Mouse (Mus musculus): Measurements from ENCODE around the gene Tnnc1. TPM values are rescaled to one million over a fixed set of nuclear protein-coding genes. Genes with fewer than 3 reads are reported as not detected.

Gene Tnnc1
- polyA plus RNA-seq, 1 experiment = 0.62 TPM

DNA sequence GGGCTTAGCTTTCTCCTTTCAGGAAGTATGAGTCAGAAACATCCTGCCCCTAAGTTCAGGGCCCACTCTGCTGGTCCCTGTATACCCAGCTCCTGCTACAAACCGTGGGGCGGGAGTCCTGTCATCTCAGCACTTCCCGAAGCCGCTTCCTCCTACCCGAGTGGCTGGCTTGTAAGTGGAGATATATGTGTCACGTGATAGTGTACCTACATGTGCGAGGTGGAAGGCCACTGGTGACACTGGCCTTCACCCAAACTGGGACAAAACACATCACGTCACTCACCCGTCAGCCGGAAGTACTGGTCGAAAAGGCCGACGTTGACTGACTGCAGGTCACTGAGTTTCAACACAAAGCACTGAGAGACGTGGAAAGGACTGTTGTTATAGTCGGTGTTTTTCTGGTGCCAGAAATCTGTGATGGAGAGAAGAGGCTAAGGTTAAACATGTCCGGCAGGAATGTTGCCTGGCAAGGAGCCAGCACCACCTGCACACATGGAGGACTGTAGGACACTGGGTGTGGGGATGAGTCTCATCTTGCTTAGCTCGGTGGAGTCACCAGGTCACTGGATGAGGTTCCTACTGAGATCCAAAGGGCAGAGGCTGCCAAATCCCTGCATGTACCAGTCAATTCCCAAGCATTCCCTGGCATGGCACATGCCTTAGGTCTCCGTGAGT is 35.2 kb upstream of the Tnnc1 start:
- 89% methylated on average over 18 of the region's 18 CpGs for WGBS
- Histone ChIP-seq H3K4me3 (ENCODE audit: extremely low read depth, insufficient read depth, insufficient read length) (no peak overlapping the region), H3K4me1 (ENCODE audit: control insufficient read depth, insufficient read depth, insufficient read length) (no peaks in the 10 kb centered on the region), H3K27me3 (ENCODE audit: control insufficient read depth, insufficient read depth, low read length) (no peaks in the 10 kb centered on the region), H3K36me3 (ENCODE audit: control insufficient read depth, insufficient read depth, low read length) (peaks cover 59% of the 10 kb centered on the region), H3K27ac (ENCODE audit: insufficient read depth, low read length) (no peak overlapping the region)
- DNase-seq (ENCODE audit: low read depth in 1 of 2, low spot score in 2 of 2) = no peak
- TF ChIP-seq CTCF (IDR thresholded peaks at IDR 0.05; ENCODE audit: extremely low read depth, insufficient read depth, insufficient read length, insufficient replicate concordance) = no peak
- no peak for TF ChIP-seq POLR2A (IDR thresholded peaks at IDR 0.05; ENCODE audit: low read depth, low read length)

DNA sequence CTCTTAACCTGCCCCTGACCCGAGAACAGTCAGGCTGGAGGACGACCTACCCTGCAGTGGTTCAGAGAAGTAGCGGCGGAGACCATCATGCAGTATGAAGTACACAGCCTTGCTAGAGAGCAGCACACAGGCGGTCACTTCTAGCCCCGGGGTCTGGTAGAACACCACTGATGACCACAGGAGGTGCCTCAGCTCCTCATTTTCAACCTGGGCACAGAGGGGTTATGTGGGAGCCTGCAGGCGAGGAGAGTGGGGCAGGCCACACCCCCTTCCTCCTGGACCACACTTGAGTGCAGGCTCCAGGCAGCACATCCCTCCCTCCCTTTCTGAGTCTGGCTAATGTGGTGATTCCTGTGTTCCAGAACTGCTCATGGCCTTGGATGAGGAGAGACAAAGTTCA is 34.6 kb upstream of the Tnnc1 start:
- Histone ChIP-seq H3K4me3 (ENCODE audit: extremely low read depth, insufficient read depth, insufficient read length) (no peak overlapping the region), H3K27me3 (ENCODE audit: control insufficient read depth, insufficient read depth, low read length) (no peaks in the 10 kb centered on the region), H3K27ac (ENCODE audit: insufficient read depth, low read length) (no peak overlapping the region), H3K36me3 (ENCODE audit: control insufficient read depth, insufficient read depth, low read length) (peaks cover 61% of the 10 kb centered on the region), H3K4me1 (ENCODE audit: control insufficient read depth, insufficient read depth, insufficient read length) (no peaks in the 10 kb centered on the region)
- DNase-seq (ENCODE audit: low read depth in 1 of 2, low spot score in 2 of 2) = no peak
- 94% methylated on average over 7 of the region's 7 CpGs for WGBS
- TF ChIP-seq POLR2A (IDR thresholded peaks at IDR 0.05; ENCODE audit: low read depth, low read length) = no peak
- no peak for TF ChIP-seq CTCF (IDR thresholded peaks at IDR 0.05; ENCODE audit: extremely low read depth, insufficient read depth, insufficient read length, insufficient replicate concordance)

- TF ChIP-seq POLR2A (IDR thresholded peaks at IDR 0.05; ENCODE audit: low read depth, low read length) (no peak), CTCF (IDR thresholded peaks at IDR 0.05; ENCODE audit: extremely low read depth, insufficient read depth, insufficient read length, insufficient replicate concordance) (no peak)
- Histone ChIP-seq H3K4me1 (ENCODE audit: control insufficient read depth, insufficient read depth, insufficient read length) (no peaks in the 10 kb centered on the region), H3K27ac (ENCODE audit: insufficient read depth, low read length) (no peak overlapping the region), H3K27me3 (ENCODE audit: control insufficient read depth, insufficient read depth, low read length) (no peaks in the 10 kb centered on the region), H3K36me3 (ENCODE audit: control insufficient read depth, insufficient read depth, low read length) (peaks cover 68% of the 10 kb centered on the region), H3K4me3 (ENCODE audit: extremely low read depth, insufficient read depth, insufficient read length) (no peak overlapping the region)
- no peak for DNase-seq (ENCODE audit: low read depth in 1 of 2, low spot score in 2 of 2)
- 86% methylated on average over 16 of the region's 16 CpGs for WGBS
Observed at GRCm38 (mm10) chr14:31177287-31177686, 30.8 kb upstream of the Tnnc1 start.

GRCm38 (mm10) chr14:31177715-31178114 is 30.4 kb upstream of the Tnnc1 start:
- no peak for DNase-seq (ENCODE audit: low read depth in 1 of 2, low spot score in 2 of 2)
- TF ChIP-seq POLR2A (IDR thresholded peaks at IDR 0.05; ENCODE audit: low read depth, low read length) (no peak), CTCF (IDR thresholded peaks at IDR 0.05; ENCODE audit: extremely low read depth, insufficient read depth, insufficient read length, insufficient replicate concordance) (no peak)
- Histone ChIP-seq H3K4me1 (ENCODE audit: control insufficient read depth, insufficient read depth, insufficient read length) (no peaks in the 10 kb centered on the region), H3K27ac (ENCODE audit: insufficient read depth, low read length) (no peak overlapping the region), H3K27me3 (ENCODE audit: control insufficient read depth, insufficient read depth, low read length) (no peaks in the 10 kb centered on the region), H3K4me3 (ENCODE audit: extremely low read depth, insufficient read depth, insufficient read length) (no peak overlapping the region), H3K36me3 (ENCODE audit: control insufficient read depth, insufficient read depth, low read length) (peaks cover 67% of the 10 kb centered on the region)
- 94% methylated on average over 5 of the region's 5 CpGs for WGBS

- no peak overlapping the region for H3K4me3 ChIP-seq (ENCODE audit: extremely low read depth, insufficient read depth, insufficient read length)
- no peak overlapping the region for H3K27ac ChIP-seq (ENCODE audit: insufficient read depth, low read length)
- WGBS = 95% methylated on average over 12 of the region's 12 CpGs
- TF ChIP-seq CTCF (IDR thresholded peaks at IDR 0.05; ENCODE audit: extremely low read depth, insufficient read depth, insufficient read length, insufficient replicate concordance) = no peak
- no peak for TF ChIP-seq POLR2A (IDR thresholded peaks at IDR 0.05; ENCODE audit: low read depth, low read length)
- no peaks in the 10 kb centered on the region for H3K27me3 ChIP-seq (ENCODE audit: control insufficient read depth, insufficient read depth, low read length)
- H3K4me1 ChIP-seq (ENCODE audit: control insufficient read depth, insufficient read depth, insufficient read length) = peaks cover 3% of the 10 kb centered on the region; the same call in 1 of the 2 replicates
- peaks cover 65% of the 10 kb centered on the region for H3K36me3 ChIP-seq (ENCODE audit: control insufficient read depth, insufficient read depth, low read length)
- DNase-seq (ENCODE audit: low read depth in 1 of 2, low spot score in 2 of 2) = no peak
Observed at GRCm38 (mm10) chr14:31179677-31180365, 28.3 kb upstream of the Tnnc1 start.

GRCm38 (mm10) chr14:31181512-31181911 is 26.6 kb upstream of the Tnnc1 start:
- WGBS = 95% methylated on average over 4 of the region's 4 CpGs

More at GRCm38 (mm10) chr14:31181512-31181911, 26.6 kb upstream of the Tnnc1 start:
- Histone ChIP-seq H3K4me3 (ENCODE audit: extremely low read depth, insufficient read depth, insufficient read length) (no peak overlapping the region), H3K27me3 (ENCODE audit: control insufficient read depth, insufficient read depth, low read length) (no peaks in the 10 kb centered on the region), H3K27ac (ENCODE audit: insufficient read depth, low read length) (no peak overlapping the region), H3K4me1 (ENCODE audit: control insufficient read depth, insufficient read depth, insufficient read length) (peaks cover 3% of the 10 kb centered on the region; the same call in 1 of the 2 replicates), H3K36me3 (ENCODE audit: control insufficient read depth, insufficient read depth, low read length) (peaks cover 65% of the 10 kb centered on the region)
- DNase-seq (ENCODE audit: low read depth in 1 of 2, low spot score in 2 of 2) = no peak
- no peak for TF ChIP-seq CTCF (IDR thresholded peaks at IDR 0.05; ENCODE audit: extremely low read depth, insufficient read depth, insufficient read length, insufficient replicate concordance)
- TF ChIP-seq POLR2A (IDR thresholded peaks at IDR 0.05; ENCODE audit: low read depth, low read length) = no peak

Measured in spleen, adult 2 months (tissue).